Mouse (Mus musculus): Measurements from ENCODE around the gene Stx6. TPM values are rescaled to one million over a fixed set of nuclear protein-coding genes. Genes with fewer than 3 reads are reported as not detected.

Stx6 gene
- polyA plus RNA-seq (2021; fragmentation: Nextera tagmentation), result 79.0 and 79.8 TPM in 2 replicates
- long read RNA-seq, experiment 1, full-length matches to known transcripts, result 760 of 824 reads
- long read RNA-seq, experiment 1, partial matches to known transcripts, result 30 of 824 reads
- long read RNA-seq, experiment 1, other reads (novel, unspliced or antisense), result 34 of 824 reads
- long read RNA-seq, experiment 2, full-length matches to known transcripts, result 101 of 122 reads
- long read RNA-seq, experiment 2, partial matches to known transcripts, result 4 of 122 reads
- long read RNA-seq, experiment 2, other reads (novel, unspliced or antisense), result 17 of 122 reads

DNA sequence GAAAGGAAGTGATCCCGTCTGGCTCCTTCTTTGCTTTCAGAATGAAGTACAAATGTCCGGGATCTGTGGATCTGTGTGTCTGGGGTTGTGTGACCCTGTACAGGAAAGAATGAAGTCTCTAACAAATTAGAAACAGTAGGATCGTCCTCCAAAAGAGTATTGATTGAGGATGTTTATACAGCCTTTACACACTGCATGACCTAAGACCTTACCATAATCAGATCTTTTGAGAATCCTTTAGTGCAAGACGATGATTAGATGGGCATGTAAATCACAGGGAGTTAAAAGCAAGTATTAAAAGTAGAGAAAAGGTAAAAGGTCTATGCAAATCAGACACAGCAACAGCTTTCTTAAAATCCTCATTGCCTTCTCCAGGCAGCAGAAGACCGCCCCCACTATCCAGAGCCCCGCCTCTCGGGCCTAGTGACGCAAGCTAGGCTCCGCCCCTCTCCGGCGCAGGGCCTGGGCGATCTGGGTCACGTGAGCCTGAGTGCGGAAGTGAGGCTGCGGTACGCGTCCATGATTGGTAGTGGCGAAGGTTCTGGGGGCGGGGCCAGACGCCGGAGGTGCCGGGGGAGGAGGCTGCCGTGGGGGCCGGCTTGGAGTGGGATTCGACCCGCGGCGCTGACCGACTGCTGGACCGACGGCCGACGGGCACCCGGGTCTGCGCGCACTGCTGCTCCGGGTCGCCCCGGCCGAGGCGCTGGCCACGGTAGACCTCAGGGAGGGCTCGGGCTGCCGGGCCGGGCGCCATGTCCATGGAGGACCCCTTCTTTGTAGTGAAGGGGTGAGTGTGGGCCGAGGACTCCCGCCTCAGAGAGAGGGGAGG, at the start of gene Stx6:
TSS of gene Stx6 (plus strand) at position 575 of the 829 bp plus-strand sequence.

GRCm38 (mm10) chr1:155146572-155146980, 11.9 kb upstream of the Stx6 start, which contains the start of gene Mr1:
Gene Mr1, minus strand, starts transcription at chr1:155146814.

DNA sequence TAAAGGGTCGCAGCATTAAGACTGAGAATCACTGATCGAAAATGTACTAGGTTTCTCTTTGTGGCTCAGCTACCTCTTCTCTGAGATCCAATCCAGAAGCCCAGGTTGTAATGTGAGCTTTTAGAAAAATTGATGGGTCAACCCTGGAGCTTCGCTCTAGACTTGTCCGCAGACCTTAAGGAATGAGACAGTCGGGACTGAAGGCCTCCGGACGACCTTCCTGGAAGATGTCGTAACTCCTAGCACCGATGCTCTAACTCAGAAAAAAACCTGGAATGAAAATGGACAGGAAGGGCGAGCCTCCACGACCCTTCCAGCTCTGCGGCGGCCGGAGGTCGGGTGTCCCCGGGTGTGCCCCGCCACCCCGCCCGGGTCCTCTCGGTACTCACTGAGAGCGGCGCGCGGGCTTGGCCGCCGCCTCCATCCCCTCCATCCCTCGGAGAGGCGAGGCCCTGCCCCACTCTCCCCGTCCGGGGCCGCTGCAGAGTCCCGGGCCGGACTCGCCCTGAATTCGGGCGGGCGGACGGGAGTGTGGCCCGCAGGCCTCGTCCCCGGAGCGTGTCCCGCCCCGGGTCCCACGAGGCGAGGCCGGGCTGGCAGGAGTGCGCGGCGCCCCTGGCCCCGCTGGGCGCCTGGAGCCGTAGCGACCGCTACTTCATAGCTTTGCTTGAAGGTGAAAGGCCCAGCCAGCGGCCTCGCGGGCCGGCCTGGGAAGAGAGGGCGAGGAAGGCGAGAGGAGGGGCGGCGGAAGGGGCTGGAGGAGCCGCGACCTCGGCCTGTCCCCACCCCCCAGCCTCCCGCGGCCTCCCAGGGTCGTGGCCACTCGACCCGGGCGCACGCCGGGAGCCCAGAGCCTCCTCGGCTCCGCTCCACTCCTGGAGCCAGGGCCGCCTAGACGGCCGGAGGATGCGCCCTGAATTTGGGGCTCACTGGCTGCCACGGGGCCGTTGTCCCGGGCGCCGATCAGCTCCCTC, 85.6 kb downstream of the Stx6 start, which contains the start of gene BC034090:
TSS of gene BC034090 (minus strand) at position 648 of the 974 bp plus-strand sequence.

Other genes starting within 250 kb of the Stx6 start
- 7.3 and 26.3 TPM in 2 replicates for gene Ier5, start 59.1 kb upstream of the Stx6 start, polyA plus RNA-seq (2021; fragmentation: Nextera tagmentation)
- gene Mr1, start 11.9 kb upstream of the Stx6 start, polyA plus RNA-seq (2021; fragmentation: Nextera tagmentation), result 1.9 and 2.8 TPM in 2 replicates
- 2.5 TPM in 2 replicates for gene BC034090, start 85.7 kb downstream of the Stx6 start, polyA plus RNA-seq (2021; fragmentation: Nextera tagmentation)